Mouse (Mus musculus) olfactory bulb, adult 2 months (tissue): ENCODE results near the gene Cbfa2t2.

Source experiments
- CTCF ChIP-seq: fragments of 200-500 bp; IDR thresholded peaks from 2 replicates; pipeline ENCODE4 v1.5.1; 2012; ENCODE audit warnings: low read depth, mild to moderate bottlenecking, low read length, moderate library complexity; ENCODE audit not compliant: insufficient read depth
- POLR2A ChIP-seq: fragments of 200-500 bp; IDR thresholded peaks from 2 replicates; pipeline ENCODE4 v1.6.1; 2012; ENCODE audit warnings: mild to moderate bottlenecking, low read depth, low read length, moderate library complexity; ENCODE audit not compliant: insufficient read depth

GRCm38 (mm10) chr2:154567766-154568165, 131.5 kb downstream of the Cbfa2t2 start:
- no peak for TF ChIP-seq POLR2A
- TF ChIP-seq CTCF: no peak
